Mouse (Mus musculus) heart, adult 2 months (tissue): ENCODE measurements at regions not wholly inside any gene's neighbourhood (a gene's known extent, or its start where the extent isn't known, plus 50 kb on each side); places are given as distances from the start of the nearest gene placed in this dataset.

ENCODE experiments used
- DNase-seq, 2 experiments: peaks; one replicate each; pipeline ENCODE4 v3.0.0; 2021
- H3K27ac ChIP-seq: fragments of 200-600 bp; 2 replicates; pipeline ENCODE4 v1.8.1; 2022
- H3K27me3 ChIP-seq: fragments of 200-500 bp; 2 replicates; pipeline ENCODE4 v1.6.1; 2012; ENCODE audit warnings: mild to moderate bottlenecking, low read length, inconsistent platforms, mixed read lengths; ENCODE audit not compliant: control insufficient read depth, insufficient read depth
- H3K36me3 ChIP-seq: fragments of 200-500 bp; 2 replicates; pipeline ENCODE4 v1.6.1; 2012; ENCODE audit warnings: low read length, inconsistent platforms; ENCODE audit not compliant: control insufficient read depth, insufficient read depth
- H3K4me1 ChIP-seq: fragments of 200-500 bp; 2 replicates; pipeline ENCODE4 v1.6.1; 2011; ENCODE audit warnings: low read length; ENCODE audit not compliant: control insufficient read depth, insufficient read depth
- H3K4me3 ChIP-seq: fragments of 200-600 bp; 2 replicates; pipeline ENCODE4 v1.8.1; 2022
- H3K79me2 ChIP-seq: fragments of 200-500 bp; replicated peaks from 2 replicates; pipeline ENCODE4 v1.6.1; 2012; ENCODE audit warnings: mild to moderate bottlenecking, inconsistent platforms, low read length, moderate library complexity, mixed read lengths; ENCODE audit not compliant: control insufficient read depth, insufficient read depth
- H3K9ac ChIP-seq: fragments of 200-500 bp; 2 replicates; pipeline ENCODE4 v1.6.1; 2012; ENCODE audit warnings: low read depth, mild to moderate bottlenecking, control low read depth, inconsistent platforms, low read length, mixed read lengths
- CTCF ChIP-seq: fragments of 200-600 bp; IDR thresholded peaks from 2 replicates; pipeline ENCODE4 v1.8.1; 2022; ENCODE audit warnings: antibody characterized with exemption, mild to moderate bottlenecking, moderate library complexity
- EP300 ChIP-seq: fragments of 200-500 bp; IDR thresholded peaks from 2 replicates; pipeline ENCODE4 v1.6.1; 2011; ENCODE audit warnings: low read depth, low read length, control low read depth; ENCODE audit not compliant: insufficient read depth
- POLR2A ChIP-seq: fragments of 200-500 bp; IDR thresholded peaks from 2 replicates; pipeline ENCODE4 v1.6.1; 2011; ENCODE audit warnings: mild to moderate bottlenecking, low read depth, low read length, control low read depth; ENCODE audit not compliant: insufficient read depth
- WGBS: fragments of 180-500 bp; shearing (Covaris S2); methylation state at CpG from one replicate; pipeline ENCODE4 v1.1.7; 2018; 5-methylcytosine and 5-hydroxymethylcytosine counted together
- intact Hi-C: fragments of 180-260 bp; cut with DNase I; formaldehyde crosslinking; loops from one replicate; pipeline ENCODE4 v1.15.1; 2025

DNA sequence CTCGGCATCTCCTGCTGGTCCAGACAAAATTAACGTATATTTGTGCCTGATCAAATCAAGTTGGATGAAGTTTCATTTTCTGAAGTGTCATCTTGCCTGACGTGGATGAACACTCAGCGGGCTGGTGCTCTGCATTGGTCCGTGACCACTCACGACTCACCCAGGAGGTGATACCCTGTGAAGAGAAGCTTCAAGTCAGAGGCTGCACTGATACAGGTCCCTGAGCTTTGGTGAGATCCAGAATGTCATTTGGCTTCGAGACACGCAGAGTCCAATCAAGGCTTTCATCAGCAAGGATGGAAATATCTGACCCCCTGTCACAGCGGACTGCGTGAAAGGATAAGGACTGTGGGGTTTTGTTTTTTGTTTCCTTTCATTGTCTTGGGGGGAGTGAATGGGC lies 90.4 kb downstream of the Kcnrg start:
- intact Hi-C loops: no loop called here
- H3K36me3 ChIP-seq: no peaks in the 10 kb centered on the region
- TF ChIP-seq EP300 (no peak), POLR2A (no peak), CTCF (no peak)
- H3K27ac ChIP-seq: no peak overlapping the region
- 78% methylated on average over 10 of the region's 10 CpGs for WGBS
- no peaks in the 10 kb centered on the region for H3K79me2 ChIP-seq
- H3K27me3 ChIP-seq: no peaks in the 10 kb centered on the region
- H3K9ac ChIP-seq: no peak overlapping the region
- DNase-seq: no peak
- H3K4me1 ChIP-seq: no peaks in the 10 kb centered on the region; the same call in 1 of the 2 replicates
- no peak overlapping the region for H3K4me3 ChIP-seq

DNA sequence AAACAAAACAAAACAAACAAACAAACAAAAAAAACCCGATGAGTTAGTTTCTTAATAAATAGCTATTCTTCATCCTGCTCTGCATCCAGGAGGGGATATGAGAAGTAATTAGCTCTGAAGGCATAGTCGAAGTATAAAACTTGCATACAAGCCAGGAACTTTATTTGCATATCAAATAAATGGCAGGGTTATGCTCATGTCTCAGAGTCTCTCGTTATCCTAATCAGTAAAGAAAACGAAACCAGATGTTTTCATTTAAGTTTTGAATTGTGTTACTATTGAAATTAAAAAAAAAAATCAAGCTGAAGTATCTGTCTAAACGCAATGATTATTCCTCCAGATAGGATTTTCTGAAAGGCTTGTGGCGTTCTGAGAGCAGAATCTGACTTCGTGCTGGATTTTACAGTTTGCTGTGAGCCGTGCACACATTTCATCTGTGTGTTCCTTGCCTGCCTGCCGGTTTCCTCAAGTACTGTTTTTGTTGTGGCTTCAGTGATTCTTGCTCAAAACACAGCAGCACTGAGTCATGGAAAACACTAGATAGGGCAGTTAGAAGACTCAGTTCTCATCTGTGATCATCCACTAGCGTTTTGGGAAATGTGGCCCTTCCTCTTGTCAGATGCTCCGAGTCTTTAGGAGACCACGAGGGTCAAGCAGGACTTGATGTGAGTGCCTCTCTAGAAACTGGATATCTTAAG lies 91.2 kb downstream of the Kcnrg start:
- intact Hi-C loops: no loop called here
- H3K36me3 ChIP-seq: no peaks in the 10 kb centered on the region
- H3K27me3 ChIP-seq: no peaks in the 10 kb centered on the region
- no peaks in the 10 kb centered on the region for H3K79me2 ChIP-seq
- H3K27ac ChIP-seq: no peak overlapping the region; the same call in 1 of the 2 replicates
- WGBS: 42% methylated on average over 12 of the region's 12 CpGs
- TF ChIP-seq POLR2A: no peak
- no peak for TF ChIP-seq CTCF
- no peak for TF ChIP-seq EP300
- peak overlapping the region; percentile 55; the same call in 1 of the 2 replicates for H3K9ac ChIP-seq
- no peaks in the 10 kb centered on the region; the same call in 1 of the 2 replicates for H3K4me1 ChIP-seq
- peak overlapping the region; percentile 21; the same call in 1 of the 2 replicates for H3K4me3 ChIP-seq
- DNase-seq: no peak

GRCm38 (mm10) chr14:61699638-61700037 lies 92.4 kb downstream of the Kcnrg start:
- Histone ChIP-seq H3K9ac (no peak overlapping the region), H3K4me3 (no peak overlapping the region), H3K36me3 (no peaks in the 10 kb centered on the region), H3K4me1 (no peaks in the 10 kb centered on the region; the same call in 1 of the 2 replicates), H3K27me3 (no peaks in the 10 kb centered on the region), H3K79me2 (no peaks in the 10 kb centered on the region), H3K27ac (no peak overlapping the region)
- TF ChIP-seq POLR2A (no peak), EP300 (no peak), CTCF (no peak)
- intact Hi-C loops: no loop called here
- WGBS: 89% methylated on average over 7 of the region's 7 CpGs
- no peak for DNase-seq

GRCm38 (mm10) chr14:61701131-61701530 lies 93.9 kb downstream of the Kcnrg start:
- Histone ChIP-seq H3K4me3 (no peak overlapping the region), H3K27ac (no peak overlapping the region), H3K9ac (no peak overlapping the region), H3K27me3 (no peaks in the 10 kb centered on the region), H3K79me2 (no peaks in the 10 kb centered on the region), H3K36me3 (no peaks in the 10 kb centered on the region), H3K4me1 (no peaks in the 10 kb centered on the region; the same call in 1 of the 2 replicates)
- TF ChIP-seq EP300: no peak
- TF ChIP-seq POLR2A: no peak
- TF ChIP-seq CTCF: no peak
- 73% methylated on average over 10 of the region's 10 CpGs for whole genome bisulfite sequencing
- intact Hi-C loops: no loop called here
- DNase-seq: no peak

DNA sequence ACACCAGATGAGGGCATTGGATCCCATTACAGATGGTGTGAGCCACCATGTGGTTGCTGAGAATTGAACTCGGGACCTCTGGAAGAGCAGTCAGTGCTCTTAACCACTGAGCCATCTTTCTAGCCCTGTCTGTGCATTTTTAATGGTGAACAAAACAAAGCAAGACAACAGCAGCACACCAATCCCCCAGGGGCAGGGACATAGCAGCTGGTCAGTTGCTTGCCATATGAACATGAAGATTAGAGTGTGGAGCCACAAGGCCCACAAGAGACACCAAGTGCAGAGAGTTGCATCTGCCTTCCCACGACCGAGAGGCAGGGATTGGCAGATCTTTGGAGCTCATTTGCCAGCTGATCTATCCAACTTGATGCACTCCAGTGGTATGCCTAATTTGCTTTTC lies 96.7 kb downstream of the Kcnrg start:
- TF ChIP-seq POLR2A: no peak
- no peak for TF ChIP-seq EP300
- no peak for TF ChIP-seq CTCF
- H3K36me3 ChIP-seq: no peaks in the 10 kb centered on the region
- intact Hi-C loops: no loop called here
- H3K9ac ChIP-seq: no peak overlapping the region
- H3K27me3 ChIP-seq: no peaks in the 10 kb centered on the region
- H3K27ac ChIP-seq: no peak overlapping the region
- WGBS: 90% methylated on average over 3 of the region's 3 CpGs
- H3K79me2 ChIP-seq: no peaks in the 10 kb centered on the region
- no peak for DNase-seq
- H3K4me3 ChIP-seq: no peak overlapping the region
- no peaks in the 10 kb centered on the region; the same call in 1 of the 2 replicates for H3K4me1 ChIP-seq

DNA sequence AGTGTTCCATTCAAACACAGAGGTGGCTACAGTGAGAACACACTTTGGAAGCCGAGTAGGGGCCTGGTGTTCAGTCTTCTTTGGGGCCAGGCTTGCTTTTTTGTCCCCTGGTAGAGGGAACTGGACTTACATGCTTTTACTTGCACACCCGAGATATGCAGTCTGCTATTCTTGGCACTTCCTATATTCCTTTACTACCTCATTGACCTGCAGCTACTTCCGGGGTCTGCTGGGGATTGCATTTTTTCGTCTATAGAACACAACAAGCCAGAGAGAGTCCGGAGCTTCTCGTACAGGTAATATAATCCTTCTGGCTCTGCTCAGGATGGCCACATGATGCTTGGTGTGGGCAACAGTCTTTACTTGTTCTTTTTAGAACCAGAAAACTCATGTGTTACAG lies 99.7 kb downstream of the Kcnrg start:
- no peaks in the 10 kb centered on the region for H3K36me3 ChIP-seq
- intact Hi-C loops: no loop called here
- H3K79me2 ChIP-seq: no peaks in the 10 kb centered on the region
- no peak for DNase-seq
- H3K9ac ChIP-seq: no peak overlapping the region
- H3K27me3 ChIP-seq: no peaks in the 10 kb centered on the region
- WGBS: 55% methylated on average over 6 of the region's 6 CpGs
- TF ChIP-seq CTCF (no peak), EP300 (no peak), POLR2A (no peak)
- no peaks in the 10 kb centered on the region for H3K4me1 ChIP-seq
- no peak overlapping the region for H3K27ac ChIP-seq
- no peak overlapping the region for H3K4me3 ChIP-seq
